Mouse (Mus musculus): ENCODE measurements around the gene Abtb2.

Abtb2 gene

DNA sequence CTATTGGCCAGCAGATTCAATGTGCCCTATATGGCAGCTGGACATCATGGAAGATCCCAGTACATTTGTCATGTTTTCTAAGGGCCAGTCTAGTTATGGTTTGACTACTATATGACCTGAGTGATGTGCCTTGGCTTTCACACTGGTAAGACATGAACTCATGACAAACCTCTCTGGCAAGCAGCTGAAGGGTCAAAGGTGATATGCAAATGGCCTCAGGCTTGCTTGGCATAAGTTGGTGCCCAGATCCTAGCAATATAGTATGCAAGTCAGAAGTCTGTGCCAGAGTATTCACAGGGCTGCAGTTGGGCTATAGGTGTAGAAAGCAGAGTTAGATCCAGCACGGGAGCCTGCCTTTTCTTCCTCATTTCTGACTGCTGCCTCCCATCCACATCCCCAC, 125.2 kb downstream of the Abtb2 start:
- no peak for DNase-seq

DNA sequence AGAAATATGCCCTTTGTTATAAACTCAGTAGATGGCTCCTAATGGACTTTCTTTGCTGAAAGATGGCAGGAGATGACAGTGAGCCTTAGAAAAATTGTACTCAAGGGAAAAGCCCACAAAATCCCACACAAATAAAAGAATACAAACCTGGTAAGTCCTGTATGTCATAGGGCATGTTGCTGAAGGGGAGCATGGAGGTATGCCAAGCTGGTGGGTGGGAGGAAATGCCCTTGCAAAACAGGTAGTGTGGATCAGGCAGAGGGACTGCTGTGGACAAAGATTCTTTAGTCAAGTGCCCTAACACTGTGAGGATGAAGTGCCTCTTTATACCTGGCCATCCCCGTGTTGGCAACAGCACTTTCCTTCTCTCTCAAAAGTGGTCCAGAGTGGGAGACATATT, 126.7 kb downstream of the Abtb2 start:
- no peak for DNase-seq

GRCm38 (mm10) chr2:103694777-103695563, 128.9 kb downstream of the Abtb2 start:
- no peak for DNase-seq

DNA sequence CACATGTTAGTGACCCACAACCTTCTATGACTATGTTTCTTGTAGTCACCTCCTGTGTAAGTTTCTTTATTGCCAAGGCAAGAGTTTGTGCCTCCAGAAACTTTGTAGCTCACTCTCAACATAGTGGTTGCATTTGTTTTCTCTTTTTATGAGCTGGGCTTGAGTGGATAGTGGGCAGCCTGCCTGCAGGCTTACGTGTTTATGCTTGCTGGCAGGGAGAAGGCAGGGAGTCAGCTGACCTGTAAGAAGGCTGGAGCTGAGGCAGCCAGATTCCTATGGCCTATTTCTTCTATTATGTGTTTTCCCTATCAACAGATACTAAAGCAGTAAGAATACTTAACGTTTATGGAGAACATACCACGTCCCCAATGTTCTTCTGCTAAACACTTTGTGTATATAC, 130.1 kb downstream of the Abtb2 start:
- DNase-seq = no peak

DNA sequence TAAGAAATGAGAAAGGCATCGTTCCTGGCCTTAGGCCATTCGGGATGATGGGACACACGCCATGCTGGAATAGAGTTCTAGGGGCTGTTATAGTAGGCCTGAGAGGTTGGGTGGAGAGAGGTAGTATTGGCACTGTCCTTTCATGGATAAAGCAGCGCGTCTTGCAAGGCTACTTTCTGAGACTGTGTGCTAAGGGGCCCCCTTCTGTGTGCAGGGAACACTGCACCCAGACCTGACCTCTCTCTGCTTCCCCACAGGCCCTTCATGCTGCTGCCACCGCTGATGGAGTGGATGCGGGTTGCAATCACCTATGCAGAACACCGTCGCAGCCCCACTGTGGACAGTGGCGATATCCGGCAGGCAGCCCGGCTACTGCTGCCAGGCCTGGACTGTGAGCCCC, 134.4 kb downstream of the Abtb2 start:
- DNase-seq = peak; percentile 35 to 59

GRCm38 (mm10) chr2:103703336-103703735, 137.2 kb downstream of the Abtb2 start:
- DNase-seq = peak; percentile 34 to 63

DNA sequence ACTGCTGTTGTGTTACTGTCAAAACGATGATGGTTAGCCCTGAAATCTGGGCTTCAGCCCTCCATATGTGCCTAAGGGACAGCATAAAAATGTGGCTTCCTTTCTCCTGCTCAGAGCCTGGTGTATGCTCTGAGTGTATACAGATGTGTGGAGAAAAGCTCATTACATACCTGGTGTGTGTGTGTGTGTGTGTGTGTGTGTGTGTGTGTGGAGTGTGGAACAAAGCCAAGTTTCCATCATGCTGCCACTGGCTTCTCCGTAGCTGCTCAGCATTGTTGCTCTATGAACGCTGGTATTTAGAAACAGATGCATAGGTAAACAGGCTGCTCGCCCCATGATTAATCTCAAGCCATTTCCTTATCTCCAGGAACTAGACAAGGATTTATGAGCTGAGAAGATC, 137.8 kb downstream of the Abtb2 start:
- DNase-seq = no peak

DNA sequence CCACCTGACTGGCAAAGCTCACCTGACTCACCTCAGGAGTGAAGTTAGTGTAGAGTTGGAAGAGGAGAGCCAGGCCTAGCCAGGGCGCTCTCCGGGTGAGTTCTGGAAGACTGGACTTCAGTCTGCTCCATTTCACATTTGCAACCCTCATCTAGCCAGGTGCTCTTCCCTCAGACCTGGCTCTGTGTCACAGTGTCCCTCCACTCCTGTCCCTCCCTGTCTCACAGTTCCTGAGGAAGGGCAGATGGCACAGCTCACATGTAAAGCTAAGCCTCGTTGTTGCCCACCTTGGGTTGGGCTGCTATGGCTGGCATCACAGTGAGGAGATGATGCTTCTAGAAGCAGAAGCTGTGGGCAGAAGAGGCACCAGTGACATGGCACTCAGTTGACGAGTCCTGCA, 139.7 kb downstream of the Abtb2 start:
- no peak for DNase-seq

DNA sequence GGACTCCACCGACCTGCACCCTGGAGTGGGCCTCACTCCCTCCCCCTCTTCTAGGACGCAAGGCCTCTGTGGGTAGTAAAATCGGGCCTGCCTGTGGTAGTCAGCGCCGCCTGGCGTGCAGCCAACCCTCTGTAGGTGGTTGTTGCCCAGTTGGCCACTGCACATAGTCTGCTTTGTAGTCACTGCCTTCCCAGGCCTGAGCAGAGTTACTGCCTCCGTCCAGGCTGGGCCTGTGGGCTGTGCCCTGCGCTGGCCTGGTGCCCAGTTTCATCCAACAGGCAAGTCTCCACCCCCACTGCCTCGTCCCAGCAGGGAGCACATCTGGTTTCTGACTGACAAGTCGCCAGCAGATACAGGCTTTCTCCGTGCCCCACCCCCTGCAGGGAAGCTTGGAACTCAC, 140.1 kb downstream of the Abtb2 start:
- DNase-seq = no peak

DNA sequence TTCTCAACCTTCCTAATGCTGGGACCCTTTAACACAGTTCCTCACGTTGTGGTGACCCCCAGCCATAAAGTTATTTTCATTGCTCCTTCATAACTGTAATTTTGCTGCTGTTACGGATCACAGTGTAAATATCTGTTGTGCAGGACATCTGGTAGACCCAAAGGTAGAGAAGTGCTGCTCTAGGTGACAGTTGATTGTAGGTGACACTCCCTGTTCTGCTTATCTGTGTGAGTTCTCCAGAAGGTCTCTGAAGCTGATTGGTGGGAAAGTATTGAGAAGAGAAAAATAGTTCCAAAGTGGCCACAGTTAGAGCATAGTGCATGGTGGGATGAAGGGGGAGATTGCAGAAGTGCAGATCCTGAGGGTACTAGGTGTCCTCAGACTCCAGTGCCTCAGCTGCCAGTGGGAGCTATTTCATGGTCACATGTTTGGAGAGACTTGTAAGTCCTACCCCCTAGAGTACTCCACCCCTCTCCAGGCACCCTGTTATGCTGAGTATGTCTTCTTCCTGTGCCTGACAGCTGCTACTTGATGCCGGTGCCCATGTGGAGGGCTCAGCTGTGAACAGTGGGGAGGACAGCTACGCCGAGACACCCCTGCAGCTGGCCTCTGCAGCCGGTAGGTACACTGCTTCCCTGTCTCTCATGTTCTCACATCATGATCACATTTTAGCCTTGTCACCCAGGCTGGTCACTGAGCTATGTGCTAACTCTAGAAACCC, 141.1 kb downstream of the Abtb2 start:
- DNase-seq = no peak

DNA sequence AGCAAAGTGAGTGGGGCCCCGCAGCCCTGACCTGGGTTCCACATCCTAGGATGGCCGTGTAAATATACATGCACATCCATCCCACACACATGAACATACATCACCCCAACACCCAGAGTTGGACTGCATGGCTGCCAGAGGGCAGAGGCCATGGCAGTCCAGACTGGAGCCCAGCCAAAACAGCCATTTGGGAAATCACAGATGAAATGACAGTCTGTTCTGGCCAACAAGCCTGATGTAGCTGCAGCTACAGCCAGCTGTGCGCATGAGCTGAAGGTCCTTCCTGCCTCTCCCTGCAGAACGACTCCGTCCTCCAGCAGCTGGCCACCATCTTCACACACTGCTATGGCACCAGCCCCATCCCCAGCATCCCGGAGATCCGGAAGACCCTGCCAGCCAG, 144.7 kb downstream of the Abtb2 start:
- DNase-seq = no peak

GRCm38 (mm10) chr2:103713831-103714230, 147.7 kb downstream of the Abtb2 start:
- no peak for DNase-seq

- no peak for DNase-seq
Measured at GRCm38 (mm10) chr2:103714412-103714811, 148.3 kb downstream of the Abtb2 start.

GRCm38 (mm10) chr2:103718594-103719291, 152.6 kb downstream of the Abtb2 start:
- peak; percentile 79 to 80 for DNase-seq

GRCm38 (mm10) chr2:103719292-103719646, 153.2 kb downstream of the Abtb2 start:
- DNase-seq = no peak

- no peak for DNase-seq
Measured at GRCm38 (mm10) chr2:103724521-103724920, 158.4 kb downstream of the Abtb2 start.

DNA sequence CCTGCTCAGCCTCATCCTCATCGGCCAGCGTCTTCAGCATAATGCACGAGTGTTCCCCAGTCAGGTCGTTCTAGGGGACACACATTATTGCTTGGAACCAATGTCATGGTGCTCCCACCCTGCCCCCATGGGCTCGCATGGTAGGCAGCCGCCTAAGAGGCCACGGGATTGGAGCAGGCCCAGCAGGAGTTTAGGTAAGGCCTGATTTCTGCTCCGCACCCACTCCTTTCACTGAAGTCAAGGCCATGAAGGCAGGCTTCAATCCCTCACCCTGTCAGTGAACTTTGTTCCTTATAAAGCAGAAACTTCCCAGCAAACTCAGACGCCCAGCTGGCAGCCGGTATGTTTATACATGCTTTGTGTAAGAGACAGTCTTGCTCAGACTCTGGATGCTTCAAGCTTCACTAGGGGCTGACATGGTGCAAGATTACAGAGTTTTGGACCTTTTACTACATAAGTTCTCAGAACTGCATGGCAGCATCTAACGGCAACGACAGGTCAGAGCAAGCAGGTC, 162.0 kb downstream of the Abtb2 start:
- DNase-seq = no peak

DNA sequence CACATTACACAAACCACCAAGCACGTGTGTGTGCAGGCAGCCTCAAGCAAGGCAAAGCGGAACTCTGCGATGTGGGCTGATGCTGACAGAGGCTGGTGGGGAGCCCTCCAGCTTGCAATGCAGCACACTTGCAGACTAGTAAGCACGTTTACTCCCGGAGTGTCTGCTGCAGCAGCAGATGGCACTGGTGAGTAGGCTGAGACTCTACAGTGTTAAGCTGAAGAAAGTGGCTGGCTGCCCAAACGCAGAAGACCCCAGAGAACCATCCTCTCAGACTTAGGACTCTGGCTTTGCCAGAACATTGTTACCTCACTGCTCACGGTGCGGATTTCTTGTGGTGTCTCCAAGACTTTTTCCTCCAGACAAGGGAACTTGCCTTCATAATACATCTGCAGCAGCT, 164.9 kb downstream of the Abtb2 start:
- DNase-seq = no peak

- no peak for DNase-seq
Measured at GRCm38 (mm10) chr2:103731423-103731822, 165.3 kb downstream of the Abtb2 start.

DNA sequence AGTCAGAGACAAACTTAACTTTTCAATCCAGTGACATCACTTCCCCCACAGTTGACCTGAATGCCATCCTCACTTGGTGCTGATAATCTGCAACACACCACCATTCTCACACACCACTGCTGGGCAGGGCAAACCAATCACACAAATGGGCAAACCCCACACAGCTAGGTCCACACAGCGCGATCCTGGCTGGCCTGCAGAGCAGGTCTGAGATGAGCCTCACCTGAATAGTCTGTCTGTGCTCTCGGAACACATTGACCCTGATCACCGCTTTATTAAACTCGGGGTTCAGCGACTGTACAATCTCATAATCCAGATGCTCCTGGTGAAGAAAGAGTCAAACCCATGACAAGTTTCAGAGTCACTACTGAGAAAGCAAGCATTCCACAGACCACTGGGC, 176.7 kb downstream of the Abtb2 start:
- no peak for DNase-seq

GRCm38 (mm10) chr2:103743536-103743935, 177.4 kb downstream of the Abtb2 start:
- DNase-seq = no peak

DNA sequence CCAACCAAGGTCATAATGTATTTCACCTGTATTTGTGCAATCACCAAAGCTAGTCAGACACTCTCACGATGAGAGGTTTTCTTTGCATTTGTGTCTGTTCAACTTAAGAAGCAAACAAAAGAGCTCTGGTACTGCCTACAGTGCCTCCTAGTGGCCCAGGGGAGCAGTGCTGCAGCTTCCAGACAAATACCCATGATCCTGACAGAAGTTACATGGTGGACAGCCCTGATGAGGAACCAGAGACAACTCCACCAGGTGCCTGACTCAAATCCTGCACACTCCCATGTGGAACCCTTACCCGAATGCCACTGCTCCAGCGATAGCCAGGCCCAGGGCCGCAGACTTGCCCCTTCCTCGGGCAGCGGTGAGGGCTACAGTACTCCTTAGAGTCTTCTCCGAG, 177.9 kb downstream of the Abtb2 start:
- DNase-seq = peak; percentile 65 to 77

GRCm38 (mm10) chr2:103745481-103745880, 179.4 kb downstream of the Abtb2 start:
- DNase-seq = no peak

GRCm38 (mm10) chr2:103746096-103746495, 180.0 kb downstream of the Abtb2 start:
- DNase-seq = no peak

Data from thymus, postnatal 36 days (tissue).